Mouse (Mus musculus) myocyte (in vitro differentiated cells): ENCODE data around the gene Recql5. TPM values are rescaled to one million over a fixed set of nuclear protein-coding genes. Genes with fewer than 3 reads are reported as not detected.
A peak's percentile ranks its signal among the peaks of the same experiment; 100 is the strongest.

ENCODE experiments used
- H3K27me3 ChIP-seq: one replicate; pipeline ENCODE4 v1.6.1; 2011; ENCODE audit not compliant: control insufficient read depth, insufficient read depth, insufficient read length
- H3K36me3 ChIP-seq: one replicate; pipeline ENCODE4 v1.6.1; 2011; ENCODE audit not compliant: control insufficient read depth, insufficient read depth
- H3K4me2 ChIP-seq: one replicate; pipeline ENCODE4 v1.6.1; 2011; ENCODE audit warnings: low read depth, control low read depth
- H3K4me3 ChIP-seq: one replicate; pipeline ENCODE4 v1.5.1; 2011; ENCODE audit warnings: mild to moderate bottlenecking, control low read depth, moderate library complexity
- H3K79me2 ChIP-seq: one replicate; pipeline ENCODE4 v1.6.1; 2011; ENCODE audit not compliant: control insufficient read depth, insufficient read depth
- H3ac ChIP-seq: one replicate; pipeline ENCODE4 v1.6.1; 2011; ENCODE audit not compliant: control insufficient read depth, insufficient read length
- CEBPB ChIP-seq: IDR thresholded peaks from 2 replicates; pipeline ENCODE4 v1.6.1; 2011; ENCODE audit warnings: mild to moderate bottlenecking, moderate library complexity; ENCODE audit not compliant: poor library complexity, insufficient read depth, severe bottlenecking
- E2F4 ChIP-seq: IDR thresholded peaks from one replicate; pipeline ENCODE4 v1.6.1; 2011; ENCODE audit warnings: mild to moderate bottlenecking, control low read depth, moderate library complexity; ENCODE audit not compliant: insufficient read depth
- MAX ChIP-seq: IDR thresholded peaks from one replicate; pipeline ENCODE4 v1.6.1; 2011; ENCODE audit warnings: low read depth, mild to moderate bottlenecking, control low read depth
- MYOD1 ChIP-seq, 3 experiments: IDR thresholded peaks; one replicate each; pipeline ENCODE4 v1.6.1; 2011; ENCODE audit warnings: control low read depth in 2 of 3, low read depth in 2 of 3, mild to moderate bottlenecking in 2 of 3, moderate library complexity in 1 of 3; ENCODE audit not compliant: insufficient read length in 2 of 3, control insufficient read depth in 1 of 3
- MYOG ChIP-seq, 3 experiments: IDR thresholded peaks; one replicate each; pipeline ENCODE4 v1.6.1; 2011; ENCODE audit warnings: control low read depth in 2 of 3, low read depth in 2 of 3, mild to moderate bottlenecking in 2 of 3; ENCODE audit not compliant: insufficient read length in 2 of 3, control insufficient read depth in 1 of 3, insufficient read depth in 1 of 3
- POLR2A ChIP-seq: IDR thresholded peaks from one replicate; pipeline ENCODE4 v1.6.1; 2011; ENCODE audit warnings: low read depth, mild to moderate bottlenecking, control low read depth, moderate library complexity; ENCODE audit not compliant: insufficient read length
- POLR2AphosphoS2 ChIP-seq: IDR thresholded peaks from one replicate; pipeline ENCODE4 v1.6.1; 2011; ENCODE audit warnings: low read depth, control low read depth; ENCODE audit not compliant: insufficient read length
- REST ChIP-seq: IDR thresholded peaks from one replicate; pipeline ENCODE4 v1.6.1; 2011; ENCODE audit warnings: mild to moderate bottlenecking, control low read depth, moderate library complexity; ENCODE audit not compliant: insufficient read depth, insufficient read length
- SRF ChIP-seq: IDR thresholded peaks from one replicate; pipeline ENCODE4 v1.6.1; 2011; ENCODE audit warnings: low read depth; ENCODE audit not compliant: control insufficient read depth, insufficient read length
- TCF12 ChIP-seq: IDR thresholded peaks from one replicate; pipeline ENCODE4 v1.6.1; 2011; ENCODE audit warnings: mild to moderate bottlenecking, control low read depth; ENCODE audit not compliant: poor library complexity, insufficient read depth, severe bottlenecking
- TCF3 ChIP-seq: IDR thresholded peaks from one replicate; pipeline ENCODE4 v1.6.1; 2011; ENCODE audit warnings: low read depth, control low read depth; ENCODE audit not compliant: insufficient read length
- USF1 ChIP-seq: IDR thresholded peaks from one replicate; pipeline ENCODE4 v1.6.1; 2011; ENCODE audit warnings: low read depth, mild to moderate bottlenecking, control low read depth, moderate library complexity
- polyA plus RNA-seq: library from polyadenylated mRNA; unstranded; fragments of >200 nt; fragmentation: generic; extraction: Trizol; gene quantifications from one replicate; pipeline ENCODE4 v1.2.1, GENCODE M21; 2012; ENCODE audit warnings: missing spikeins

Gene Recql5
- polyA plus RNA-seq, 1 experiment = 13.1 TPM

DNA sequence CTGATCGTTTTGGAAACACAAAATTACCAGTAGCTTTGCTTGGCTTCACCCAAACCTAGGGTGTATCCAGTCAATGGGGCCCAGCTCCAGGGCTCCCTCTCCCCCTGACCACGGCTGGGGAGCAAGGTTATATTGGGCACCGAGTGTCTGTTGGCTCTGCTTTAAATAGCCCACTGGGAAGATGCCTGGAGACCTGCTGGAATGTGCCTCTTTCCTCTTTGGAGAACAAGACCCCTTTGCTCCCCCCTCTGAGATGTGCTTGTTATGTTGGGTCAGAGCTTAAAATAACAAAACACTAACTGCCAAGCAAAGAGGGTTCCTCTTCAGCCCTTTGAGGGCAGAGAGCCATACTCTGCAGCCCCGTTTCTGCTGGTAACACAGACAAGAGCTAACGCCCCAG is 31.1 kb downstream of the Recql5 start:
- no peaks in the 10 kb centered on the region for H3K36me3 ChIP-seq
- H3K4me3 ChIP-seq = peak overlapping the region; percentile 29
- H3K27me3 ChIP-seq = no peaks in the 10 kb centered on the region
- TF ChIP-seq POLR2AphosphoS2 (no peak), TCF12 (no peak), USF1 (no peak), MAX (no peak), REST (no peak), MYOD1 (IDR thresholded peaks at IDR 0.05; ENCODE audit: control insufficient read depth in 1 of 3, insufficient read length in 2 of 3, low read depth in 2 of 3) (no peak), SRF (no peak), CEBPB (no peak), TCF3 (no peak), MYOG (IDR thresholded peaks at IDR 0.05; ENCODE audit: control insufficient read depth in 1 of 3, insufficient read depth in 1 of 3, insufficient read length in 2 of 3, low read depth in 2 of 3) (no peak), POLR2A (no peak), E2F4 (no peak)
- H3K4me2 ChIP-seq = peak overlapping the region; percentile 76
- no peaks in the 10 kb centered on the region for H3K79me2 ChIP-seq
- no peak overlapping the region for H3ac ChIP-seq

- no peaks in the 10 kb centered on the region for H3K79me2 ChIP-seq
- H3K36me3 ChIP-seq = no peaks in the 10 kb centered on the region
- H3K4me2 ChIP-seq = peak overlapping the region; percentile 76
- H3K4me3 ChIP-seq = peak overlapping the region; percentile 29
- TF ChIP-seq TCF3 (no peak), POLR2AphosphoS2 (peak; percentile 17), E2F4 (no peak), MYOG (IDR thresholded peaks at IDR 0.05; ENCODE audit: control insufficient read depth in 1 of 3, insufficient read depth in 1 of 3, insufficient read length in 2 of 3, low read depth in 2 of 3) (no peak), SRF (no peak), REST (no peak)
- no peaks in the 10 kb centered on the region for H3K27me3 ChIP-seq
- H3ac ChIP-seq = no peak overlapping the region
Observed at GRCm38 (mm10) chr11:115901338-115902161, 31.7 kb downstream of the Recql5 start.

- Histone ChIP-seq H3K79me2 (no peaks in the 10 kb centered on the region), H3K4me3 (peak overlapping the region; percentile 29), H3K4me2 (peak overlapping the region; percentile 76), H3K27me3 (no peaks in the 10 kb centered on the region), H3ac (no peak overlapping the region), H3K36me3 (no peaks in the 10 kb centered on the region)
- TF ChIP-seq SRF (peak; percentile 17), REST (no peak)
Observed at GRCm38 (mm10) chr11:115900561-115901337, 32.5 kb downstream of the Recql5 start.

DNA sequence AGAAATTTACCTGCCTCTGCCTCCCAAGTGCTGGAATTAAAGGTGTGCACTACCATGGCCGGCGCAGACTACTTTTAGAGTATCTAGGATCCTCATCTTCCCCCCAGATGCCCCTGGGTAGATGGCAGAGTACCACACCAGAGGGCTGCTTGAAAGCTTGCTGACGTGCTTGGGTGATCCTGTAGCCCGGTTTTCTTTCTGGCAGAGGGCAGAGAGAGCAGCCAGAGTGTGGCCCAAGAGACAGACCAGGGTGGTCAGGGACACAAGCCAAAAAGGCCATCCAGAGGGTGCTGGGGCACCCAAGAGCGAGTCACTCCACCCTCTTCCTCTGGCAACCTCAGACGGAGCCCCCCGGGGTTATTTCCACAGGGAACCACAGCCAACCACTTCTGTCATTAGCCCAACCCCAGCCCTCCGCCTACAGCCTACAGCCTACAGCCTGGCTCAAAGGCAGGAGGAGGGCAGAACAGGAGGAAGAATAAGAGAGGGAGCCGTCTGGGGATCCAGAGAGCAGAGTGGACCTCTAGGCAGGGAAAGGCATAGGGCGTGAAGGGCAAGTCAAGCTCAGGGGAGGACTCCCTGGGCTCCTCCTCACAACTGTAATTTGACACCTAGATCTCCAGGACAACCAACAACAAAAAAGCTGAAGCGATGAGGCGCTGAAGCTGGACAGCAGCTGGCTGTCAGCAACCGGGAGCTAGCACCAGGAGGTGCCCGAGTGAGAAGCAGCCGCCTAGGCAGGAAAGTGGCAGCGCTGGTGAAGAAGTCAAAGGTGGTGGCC is 33.6 kb downstream of the Recql5 start, which contains the start of gene Smim5:
Gene Smim5 (plus strand): TSS at position 481 of the 781 bp plus-strand sequence.
- H3K36me3 ChIP-seq = no peaks in the 10 kb centered on the region
- peak within 1 kb of the TSS; percentile 76 for H3K4me2 ChIP-seq
- TF ChIP-seq POLR2AphosphoS2 (no peak), E2F4 (no peak), REST (peak; percentile 54), USF1 (no peak), TCF12 (peak; percentile 17), MYOG (IDR thresholded peaks at IDR 0.05; ENCODE audit: control insufficient read depth in 1 of 3, insufficient read depth in 1 of 3, insufficient read length in 2 of 3, low read depth in 2 of 3) (peak; percentile 53 to 82 (median 61)), MYOD1 (IDR thresholded peaks at IDR 0.05; ENCODE audit: control insufficient read depth in 1 of 3, insufficient read length in 2 of 3, low read depth in 2 of 3) (peak; percentile 89 to 98 (median 90)), POLR2A (peak; percentile 56), MAX (no peak), SRF (peak; percentile 28), TCF3 (peak; percentile 17)
- no peaks in the 10 kb centered on the region for H3K79me2 ChIP-seq
- no peaks in the 10 kb centered on the region for H3K27me3 ChIP-seq
- peak within 1 kb of the TSS; percentile 29 for H3K4me3 ChIP-seq
- H3ac ChIP-seq = no peak within 1 kb of the TSS
